Mouse (Mus musculus): ENCODE data around the gene Tigd2.

GRCm38 (mm10) chr6:59195849-59196635 is 12.6 kb upstream of the Tigd2 start:
- TF ChIP-seq POLR2A (IDR thresholded peaks at IDR 0.05; ENCODE audit: borderline replicate concordance, insufficient read depth, low read length) (no peak), CTCF (IDR thresholded peaks at IDR 0.05; ENCODE audit: borderline replicate concordance, insufficient read depth, low read depth, low read length) (no peak)

All from cerebellum, adult 2 months (tissue).